Mouse (Mus musculus): ENCODE data around the gene Kcnab3. TPM values are rescaled to one million over a fixed set of nuclear protein-coding genes. Genes with fewer than 3 reads are reported as not detected.

The Kcnab3 gene
- 0.20 TPM in 2 replicates for polyA plus RNA-seq (2015; fragmentation: Nextera tagmentation; extraction: Ambion mirVana)

DNA sequence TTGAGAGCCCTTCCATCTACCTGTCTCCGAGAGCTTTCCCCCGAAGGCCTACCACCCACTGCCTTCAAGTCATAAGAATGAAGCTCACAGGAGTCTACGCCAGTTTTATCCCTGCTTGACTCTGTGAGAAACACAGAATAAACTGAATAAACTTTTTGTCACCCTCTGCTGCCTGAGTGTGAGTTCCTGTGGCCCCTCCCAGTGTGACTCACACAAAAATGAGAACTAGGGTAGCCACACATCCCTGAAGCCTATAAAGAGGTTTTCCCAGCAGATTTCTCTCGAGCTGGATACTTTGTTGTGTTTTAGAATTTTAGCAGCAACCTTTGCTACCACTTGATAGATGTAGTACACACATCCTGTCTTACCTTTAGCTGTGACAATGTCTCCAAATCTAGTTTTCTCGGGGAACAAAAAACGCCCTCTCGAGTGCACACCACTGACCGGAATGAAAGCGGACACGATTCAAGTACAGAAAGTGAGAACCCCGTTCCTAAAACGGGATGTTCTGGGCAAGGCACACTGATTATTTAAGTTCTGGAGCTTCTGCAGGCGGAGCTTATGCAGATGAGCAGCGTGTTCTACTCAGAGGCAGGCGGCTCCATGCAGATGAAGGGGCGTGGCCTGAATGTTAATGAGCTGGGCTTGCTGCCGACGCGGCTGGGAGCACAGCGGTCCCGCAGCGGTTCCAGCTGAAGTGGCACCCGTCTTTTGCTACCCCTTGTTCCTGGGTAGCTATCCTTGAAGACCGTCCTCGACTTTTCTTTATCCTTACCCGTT is at the start of gene Kcnab3:
TSS of gene Kcnab3 (plus strand) at position 631 of the 780 bp plus-strand sequence.
- TF ChIP-seq EP300 (IDR thresholded peaks at IDR 0.05; ENCODE audit: low read depth) (0 out of 2 replicates have a peak, but pooled peaks have one; percentile 45), CTCF (IDR thresholded peaks at IDR 0.05; ENCODE audit: low read depth) (no peak)
- Histone ChIP-seq H3K36me3 (replicated peaks; ENCODE audit: insufficient read depth, low read length) (no peaks in the 10 kb centered on the region), H3K4me3 (ENCODE audit: low read depth, low read length) (peak within 1 kb of the TSS; percentile 48), H3K4me2 (ENCODE audit: low read depth, low read length) (peak within 1 kb of the TSS; percentile 88), H3K27me3 (ENCODE audit: insufficient read depth, low read length) (peaks cover 35% of the 10 kb centered on the region), H3K4me1 (ENCODE audit: insufficient read depth) (peaks cover 28% of the 10 kb centered on the region), H3K27ac (ENCODE audit: low read depth) (peak within 1 kb of the TSS; percentile 19; the same call in 1 of the 2 replicates), H3K9ac (replicated peaks) (peak within 1 kb of the TSS; percentile 22), H3K9me3 (ENCODE audit: low read length) (no peaks in the 10 kb centered on the region)
- ATAC-seq (peak; percentile 53), DNase-seq (peak; percentile 92)
- WGBS (ENCODE audit: insufficient replicate concordance), result 9% methylated on average over 26 of the region's 26 CpGs

DNA sequence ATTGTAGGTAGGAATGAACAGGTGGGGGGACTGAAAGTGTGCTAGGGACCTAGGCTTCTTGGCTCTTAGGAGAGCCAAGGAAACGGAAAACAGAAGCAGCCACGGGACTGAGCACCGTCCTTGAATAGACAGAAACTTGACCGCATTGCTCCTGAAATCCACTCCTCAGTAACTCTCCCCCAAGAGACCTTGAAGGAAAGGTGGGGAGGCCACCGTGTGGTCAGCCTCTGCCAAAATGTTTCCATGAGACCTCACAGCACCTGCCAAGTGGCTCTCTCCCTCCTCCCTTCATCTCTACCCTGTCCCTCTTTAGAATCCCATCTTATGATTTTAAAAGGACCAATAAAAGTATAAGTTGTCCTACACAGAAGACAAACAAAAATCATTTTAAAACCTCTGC is 48.8 kb upstream of the Kcnab3 start:
- Histone ChIP-seq H3K27me3 (ENCODE audit: insufficient read depth, low read length) (peaks cover 7% of the 10 kb centered on the region; the same call in 1 of the 2 replicates), H3K9ac (replicated peaks) (no peak overlapping the region), H3K4me2 (ENCODE audit: low read depth, low read length) (no peak overlapping the region), H3K4me3 (ENCODE audit: low read depth, low read length) (no peak overlapping the region), H3K4me1 (ENCODE audit: insufficient read depth) (no peaks in the 10 kb centered on the region), H3K9me3 (ENCODE audit: low read length) (no peaks in the 10 kb centered on the region), H3K27ac (ENCODE audit: low read depth) (no peak overlapping the region), H3K36me3 (replicated peaks; ENCODE audit: insufficient read depth, low read length) (no peaks in the 10 kb centered on the region)
- ATAC-seq (no peak), DNase-seq (no peak)
- 58% methylated on average over 5 of the region's 5 CpGs for WGBS (ENCODE audit: insufficient replicate concordance)
- TF ChIP-seq EP300 (IDR thresholded peaks at IDR 0.05; ENCODE audit: low read depth), result no peak

DNA sequence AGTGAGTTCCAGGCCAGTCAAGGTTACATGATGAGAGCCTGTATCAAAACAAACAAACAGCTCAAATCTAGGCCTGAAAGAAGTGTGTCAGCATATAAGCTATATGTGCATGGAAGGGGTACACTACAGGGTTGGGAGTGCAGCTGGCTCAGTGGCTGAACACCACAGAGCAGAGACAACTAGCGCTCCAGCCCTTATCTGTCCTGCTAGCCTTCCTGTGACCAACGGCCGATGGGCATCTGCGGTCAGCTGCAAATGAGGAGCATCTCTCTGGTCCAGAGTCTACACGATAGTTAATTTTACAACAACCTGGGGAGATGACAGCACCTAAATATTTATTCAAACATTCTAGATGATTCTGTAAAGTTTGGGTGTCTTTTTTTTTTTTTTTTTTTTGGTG is 34.9 kb upstream of the Kcnab3 start:
- 79% methylated on average over 5 of the region's 5 CpGs for WGBS (ENCODE audit: insufficient replicate concordance)
- TF ChIP-seq EP300 (IDR thresholded peaks at IDR 0.05; ENCODE audit: low read depth), result no peak
- no peak for TF ChIP-seq CTCF (IDR thresholded peaks at IDR 0.05; ENCODE audit: low read depth)

DNA sequence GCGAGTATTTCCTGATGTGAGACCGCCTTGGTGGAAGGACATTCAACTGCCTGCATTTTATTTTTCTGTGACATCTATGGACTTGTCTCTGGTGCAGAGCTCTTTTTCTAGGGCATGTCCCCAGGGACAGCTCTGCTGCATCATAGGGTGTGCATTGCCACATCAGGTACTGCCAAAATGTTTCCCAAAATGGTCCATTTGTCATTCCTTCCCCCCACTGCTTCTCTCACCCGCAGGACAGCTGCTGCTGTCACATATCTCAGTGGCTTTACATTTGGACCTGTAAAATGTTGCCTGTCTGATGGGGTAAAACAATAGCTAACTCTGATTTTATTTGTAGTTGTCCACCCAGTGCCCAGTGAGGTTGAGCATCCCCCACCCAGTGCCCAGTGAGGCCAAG is 30.8 kb upstream of the Kcnab3 start:
- no peak for DNase-seq
- H3K9ac ChIP-seq (replicated peaks), result no peak overlapping the region
- 71% methylated on average over 3 of the region's 3 CpGs for WGBS (ENCODE audit: insufficient replicate concordance)
- TF ChIP-seq CTCF (IDR thresholded peaks at IDR 0.05; ENCODE audit: low read depth) (no peak), EP300 (IDR thresholded peaks at IDR 0.05; ENCODE audit: low read depth) (no peak)
- H3K4me3 ChIP-seq (ENCODE audit: low read depth, low read length), result no peak overlapping the region
- H3K4me1 ChIP-seq (ENCODE audit: insufficient read depth), result no peaks in the 10 kb centered on the region
- no peak overlapping the region for H3K27ac ChIP-seq (ENCODE audit: low read depth)
- ATAC-seq, result no peak
- H3K9me3 ChIP-seq (ENCODE audit: low read length), result no peaks in the 10 kb centered on the region
- no peak overlapping the region for H3K4me2 ChIP-seq (ENCODE audit: low read depth, low read length)
- 0 out of 2 replicates have a peak, but pooled peaks cover 4% of the 10 kb centered on the region for H3K36me3 ChIP-seq (replicated peaks; ENCODE audit: insufficient read depth, low read length)
- no peaks in the 10 kb centered on the region for H3K27me3 ChIP-seq (ENCODE audit: insufficient read depth, low read length)

More for the DNA sequence above, 34.9 kb upstream of the Kcnab3 start:
- H3K9me3 ChIP-seq (ENCODE audit: low read length), result no peaks in the 10 kb centered on the region
- H3K27me3 ChIP-seq (ENCODE audit: insufficient read depth, low read length), result no peaks in the 10 kb centered on the region
- no peak for ATAC-seq
- no peak overlapping the region for H3K27ac ChIP-seq (ENCODE audit: low read depth)
- no peak overlapping the region for H3K4me3 ChIP-seq (ENCODE audit: low read depth, low read length)
- H3K9ac ChIP-seq (replicated peaks), result no peak overlapping the region
- no peak for DNase-seq
- no peaks in the 10 kb centered on the region for H3K4me1 ChIP-seq (ENCODE audit: insufficient read depth)
- no peaks in the 10 kb centered on the region for H3K36me3 ChIP-seq (replicated peaks; ENCODE audit: insufficient read depth, low read length)
- H3K4me2 ChIP-seq (ENCODE audit: low read depth, low read length), result no peak overlapping the region

DNA sequence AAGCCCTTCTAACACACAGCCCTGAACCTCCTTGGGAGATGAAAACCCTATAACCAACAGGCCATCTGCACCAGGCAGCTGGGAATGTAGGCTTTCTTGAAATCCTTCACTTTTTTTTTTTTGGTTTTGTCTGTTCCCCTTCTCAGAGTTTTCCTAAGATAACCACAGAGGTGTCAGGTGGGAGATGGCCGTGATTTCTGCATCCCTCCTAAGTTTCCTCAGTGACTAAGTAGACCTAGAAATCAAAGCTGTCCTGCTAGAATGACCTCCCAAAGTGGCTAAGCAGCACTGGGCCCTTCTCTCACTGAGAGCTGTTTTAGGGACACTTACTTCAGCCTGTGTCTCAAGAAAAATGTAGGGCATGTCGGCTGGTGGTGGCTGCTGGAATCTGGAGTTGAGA is 28.3 kb upstream of the Kcnab3 start:
- no peak overlapping the region for H3K9ac ChIP-seq (replicated peaks)
- no peaks in the 10 kb centered on the region for H3K9me3 ChIP-seq (ENCODE audit: low read length)
- H3K4me3 ChIP-seq (ENCODE audit: low read depth, low read length), result no peak overlapping the region
- H3K27me3 ChIP-seq (ENCODE audit: insufficient read depth, low read length), result no peaks in the 10 kb centered on the region
- WGBS (ENCODE audit: insufficient replicate concordance), result 76% methylated on average over 2 of the region's 2 CpGs
- no peak for TF ChIP-seq CTCF (IDR thresholded peaks at IDR 0.05; ENCODE audit: low read depth)
- no peak for TF ChIP-seq EP300 (IDR thresholded peaks at IDR 0.05; ENCODE audit: low read depth)
- no peak for ATAC-seq
- no peak overlapping the region for H3K27ac ChIP-seq (ENCODE audit: low read depth)
- no peak for DNase-seq
- H3K36me3 ChIP-seq (replicated peaks; ENCODE audit: insufficient read depth, low read length), result peaks cover 6% of the 10 kb centered on the region; the same call in 1 of the 2 replicates
- H3K4me1 ChIP-seq (ENCODE audit: insufficient read depth), result no peaks in the 10 kb centered on the region
- H3K4me2 ChIP-seq (ENCODE audit: low read depth, low read length), result no peak overlapping the region

DNA sequence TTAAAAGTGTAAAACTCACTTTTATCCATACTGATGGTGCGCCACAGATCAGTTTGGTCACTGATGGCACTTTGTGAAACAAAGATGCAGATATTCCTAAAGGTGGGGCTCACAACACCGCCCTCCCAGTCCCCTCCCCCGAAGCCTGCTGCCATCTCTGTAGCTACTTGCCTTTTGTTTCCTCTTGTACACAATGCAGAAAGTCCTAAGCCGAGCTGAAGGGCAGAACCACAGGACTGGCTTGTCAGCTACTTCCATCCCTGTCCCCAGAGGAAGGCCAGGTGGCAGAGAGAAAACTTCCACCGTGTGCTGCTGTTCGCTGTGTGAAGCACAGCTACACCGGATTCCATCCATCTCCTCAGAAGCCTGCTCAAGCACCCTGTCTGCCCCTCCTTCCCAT is 27.8 kb upstream of the Kcnab3 start:
- H3K27ac ChIP-seq (ENCODE audit: low read depth), result no peak overlapping the region
- no peak for ATAC-seq
- no peaks in the 10 kb centered on the region for H3K9me3 ChIP-seq (ENCODE audit: low read length)
- H3K4me1 ChIP-seq (ENCODE audit: insufficient read depth), result no peaks in the 10 kb centered on the region
- no peaks in the 10 kb centered on the region for H3K27me3 ChIP-seq (ENCODE audit: insufficient read depth, low read length)
- no peak for DNase-seq
- no peak overlapping the region for H3K4me2 ChIP-seq (ENCODE audit: low read depth, low read length)
- H3K36me3 ChIP-seq (replicated peaks; ENCODE audit: insufficient read depth, low read length), result peaks cover 11% of the 10 kb centered on the region; the same call in 1 of the 2 replicates
- no peak overlapping the region for H3K9ac ChIP-seq (replicated peaks)
- H3K4me3 ChIP-seq (ENCODE audit: low read depth, low read length), result no peak overlapping the region
- no peak for TF ChIP-seq EP300 (IDR thresholded peaks at IDR 0.05; ENCODE audit: low read depth)
- TF ChIP-seq CTCF (IDR thresholded peaks at IDR 0.05; ENCODE audit: low read depth), result no peak
- WGBS (ENCODE audit: insufficient replicate concordance), result 84% methylated on average over 7 of the region's 7 CpGs

Measured in liver, postnatal 0 days (tissue).